Mouse (Mus musculus) frontal cortex, adult (tissue): Measurements from ENCODE around the gene Dpy30.
"Not testable (repeated sequence)": the region's sequence is repeated elsewhere in the genome, so short reads cannot be mapped to it uniquely, and the experiment has no call there.

ENCODE experiments used
- ATAC-seq: cut with Nextera tagmentation; 2 replicates; pipeline ENCODE4 v1.9.2; 2017; ENCODE audit warnings: mild to moderate bottlenecking, moderate library complexity, mixed read lengths; ENCODE audit not compliant: low TSS enrichment

Dpy30 gene

DNA sequence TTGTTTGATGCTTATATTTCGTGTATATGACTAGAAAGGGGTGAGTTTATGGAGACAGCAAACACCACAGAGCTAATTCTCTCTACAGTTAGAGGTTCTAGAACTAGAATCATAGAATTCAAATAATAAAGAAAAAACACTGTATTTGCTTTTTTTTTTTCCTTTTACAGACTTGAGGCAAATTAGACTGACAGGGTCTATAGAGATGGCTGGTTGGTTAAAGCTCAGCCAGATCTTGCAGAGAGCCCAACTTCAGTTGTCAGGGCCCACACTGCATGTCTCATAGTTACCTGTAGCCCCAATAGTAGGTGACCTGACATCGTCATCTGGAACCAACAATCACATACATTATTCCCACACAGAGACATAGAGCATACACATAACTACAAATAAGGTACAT, at the start of gene Dpy30:
Gene Dpy30, minus strand, starts transcription at position 101 of the 400 bp plus-strand sequence.
- ATAC-seq = no peak

- ATAC-seq = no peak
Measured at GRCm38 (mm10) chr17:74363592-74363991, 39.8 kb upstream of the Dpy30 start.

- ATAC-seq = no peak
Measured at GRCm38 (mm10) chr17:74341151-74341550, 17.4 kb upstream of the Dpy30 start.

DNA sequence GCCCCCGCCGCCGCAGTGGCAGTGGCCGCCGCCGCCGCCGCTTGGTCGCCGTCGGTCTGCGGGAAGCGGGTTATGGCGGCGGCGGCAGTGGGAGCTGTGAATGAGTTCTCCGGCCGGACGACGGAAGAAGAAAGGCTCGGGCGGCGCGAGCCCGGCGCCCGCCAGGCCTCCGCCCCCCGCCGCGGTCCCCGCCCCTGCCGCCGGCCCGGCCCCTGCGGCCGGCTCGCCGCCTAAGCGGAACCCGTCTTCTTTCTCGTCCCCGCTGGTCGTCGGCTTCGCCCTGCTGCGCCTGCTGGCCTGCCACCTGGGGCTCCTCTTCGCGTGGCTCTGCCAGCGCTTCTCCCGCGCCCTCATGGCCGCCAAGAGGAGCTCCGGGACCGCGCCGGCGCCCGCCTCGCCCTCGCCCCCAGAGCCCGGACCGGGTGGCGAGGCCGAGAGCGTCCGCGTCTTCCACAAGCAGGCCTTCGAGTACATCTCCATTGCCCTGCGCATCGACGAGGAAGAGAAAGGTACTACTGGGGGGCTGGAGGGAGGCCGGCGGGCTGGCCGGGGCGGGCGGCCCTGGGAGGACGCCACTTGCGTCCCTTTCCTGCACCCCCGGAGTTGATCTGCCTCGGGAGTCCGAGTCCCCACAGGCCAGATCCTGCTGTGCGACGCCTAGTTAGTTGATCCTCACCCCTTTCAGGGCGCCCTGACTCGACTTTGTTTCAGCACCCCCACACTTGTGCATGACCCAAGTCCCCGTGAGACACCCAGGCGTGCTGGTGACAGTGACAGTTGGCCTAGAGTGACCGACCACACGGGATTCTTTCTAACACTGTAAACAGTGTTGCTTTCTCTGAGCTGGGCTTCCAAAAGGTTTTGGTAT, 15.4 kb upstream of the Dpy30 start, which contains the start of gene Spast:
Gene Spast, plus strand, starts transcription at position 51 of the 868 bp plus-strand sequence.
- ATAC-seq = peak; percentile 62

- peak; percentile 93 for ATAC-seq
Measured at GRCm38 (mm10) chr17:74338225-74338931, 14.6 kb upstream of the Dpy30 start.

DNA sequence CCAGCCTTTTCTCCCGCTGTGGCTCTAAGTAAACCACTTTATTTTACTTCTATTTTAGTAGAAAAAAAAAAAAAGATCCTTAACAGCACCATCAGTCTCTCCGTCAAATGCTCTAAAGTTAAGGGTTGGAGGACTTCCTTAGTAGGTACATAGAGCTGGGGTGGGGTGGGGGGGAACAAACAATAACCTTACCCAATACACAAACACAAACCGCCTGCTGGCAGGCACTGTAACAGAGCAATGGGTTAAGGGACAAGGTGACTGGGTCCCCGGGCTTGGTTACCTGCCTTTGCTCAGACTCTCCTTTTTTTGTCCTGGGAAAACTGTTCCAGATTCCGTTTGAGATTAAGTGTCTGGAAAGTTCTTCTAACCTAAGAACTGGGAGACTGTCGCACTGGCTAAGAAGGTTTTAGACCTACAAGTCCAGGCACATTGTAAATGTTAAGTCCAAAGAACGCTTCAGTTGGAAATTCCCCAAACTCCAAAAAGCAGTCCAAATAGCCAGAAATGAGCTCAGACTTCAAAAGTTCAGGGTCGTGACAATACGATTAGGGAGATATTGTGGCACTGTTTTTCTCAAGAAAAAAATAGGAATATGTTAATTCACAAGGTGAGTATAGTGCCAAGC, 7.4 kb upstream of the Dpy30 start:
- no peak for ATAC-seq

DNA sequence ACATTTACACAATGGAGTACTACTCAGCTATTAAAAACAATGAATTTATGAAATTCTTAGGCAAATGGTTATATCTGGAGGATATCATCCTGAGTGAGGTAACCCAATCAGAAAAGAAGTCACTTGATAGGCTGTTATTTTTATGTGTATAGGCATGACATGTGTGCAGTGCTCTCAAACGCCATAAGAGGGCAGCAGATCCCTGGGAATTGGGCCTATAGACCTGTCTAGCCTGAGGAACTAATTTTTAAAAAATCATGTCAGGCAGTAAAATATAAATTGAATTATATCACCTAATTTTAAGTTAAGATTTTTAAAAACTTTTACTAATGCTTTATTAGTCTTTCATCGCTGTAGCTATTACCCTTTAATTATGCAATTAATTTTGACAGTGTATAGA, 4.4 kb upstream of the Dpy30 start:
- not testable (repeated sequence) for ATAC-seq

DNA sequence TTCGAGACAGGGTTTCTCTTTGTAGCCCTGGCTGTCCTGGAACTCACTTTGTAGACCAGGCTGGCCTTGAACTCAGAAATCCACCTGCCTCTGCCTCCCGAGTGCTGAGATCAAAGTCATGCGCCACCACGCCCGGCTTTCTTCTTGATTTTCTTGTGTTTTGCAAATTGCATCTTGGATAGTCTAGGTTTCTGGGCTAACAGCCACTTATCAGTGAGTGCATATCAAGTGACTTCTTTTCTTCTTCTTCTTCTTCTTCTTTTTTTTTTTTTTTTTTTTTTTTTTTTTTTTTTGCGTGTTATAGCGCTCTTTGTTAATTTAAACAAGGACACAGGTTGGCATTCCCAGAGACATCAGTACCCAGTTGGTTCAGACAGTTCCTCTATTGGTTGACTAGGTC, 3.5 kb upstream of the Dpy30 start:
- not testable (repeated sequence) for ATAC-seq

DNA sequence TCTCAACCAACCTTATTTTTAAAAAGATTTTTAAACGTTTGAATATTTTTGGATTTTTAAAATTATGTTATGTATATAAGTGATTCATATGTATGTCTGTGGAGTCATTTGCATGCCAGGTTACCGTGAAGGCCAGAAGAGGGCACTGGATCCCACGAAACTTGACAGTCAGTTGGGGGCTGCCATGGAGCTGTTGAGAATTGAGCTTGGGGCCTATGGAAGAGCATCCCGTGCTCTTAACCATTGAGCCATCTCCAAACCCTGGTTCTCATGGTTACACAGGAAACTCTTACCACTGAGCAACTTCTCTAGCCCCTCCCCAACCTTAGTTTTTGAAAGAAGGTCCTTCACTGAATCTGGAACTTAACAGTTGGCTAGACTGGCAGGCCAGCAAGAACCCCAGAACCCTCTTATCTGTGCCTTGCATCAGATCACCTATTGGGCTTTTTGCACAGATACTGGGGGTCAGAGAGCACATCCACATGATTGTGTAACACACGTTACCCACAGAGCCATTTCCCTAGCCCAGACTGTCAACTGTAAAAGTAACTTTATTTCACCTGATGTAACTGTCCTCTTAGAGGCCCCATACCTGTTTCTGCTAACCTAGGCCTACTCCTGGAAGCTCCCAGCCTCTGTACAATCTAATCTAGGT, 1.2 kb downstream of the Dpy30 start:
- no peak for ATAC-seq

GRCm38 (mm10) chr17:74318721-74319120, 5.0 kb downstream of the Dpy30 start:
- no peak for ATAC-seq

GRCm38 (mm10) chr17:74316309-74316863, 7.4 kb downstream of the Dpy30 start:
- ATAC-seq = peak; percentile 97

DNA sequence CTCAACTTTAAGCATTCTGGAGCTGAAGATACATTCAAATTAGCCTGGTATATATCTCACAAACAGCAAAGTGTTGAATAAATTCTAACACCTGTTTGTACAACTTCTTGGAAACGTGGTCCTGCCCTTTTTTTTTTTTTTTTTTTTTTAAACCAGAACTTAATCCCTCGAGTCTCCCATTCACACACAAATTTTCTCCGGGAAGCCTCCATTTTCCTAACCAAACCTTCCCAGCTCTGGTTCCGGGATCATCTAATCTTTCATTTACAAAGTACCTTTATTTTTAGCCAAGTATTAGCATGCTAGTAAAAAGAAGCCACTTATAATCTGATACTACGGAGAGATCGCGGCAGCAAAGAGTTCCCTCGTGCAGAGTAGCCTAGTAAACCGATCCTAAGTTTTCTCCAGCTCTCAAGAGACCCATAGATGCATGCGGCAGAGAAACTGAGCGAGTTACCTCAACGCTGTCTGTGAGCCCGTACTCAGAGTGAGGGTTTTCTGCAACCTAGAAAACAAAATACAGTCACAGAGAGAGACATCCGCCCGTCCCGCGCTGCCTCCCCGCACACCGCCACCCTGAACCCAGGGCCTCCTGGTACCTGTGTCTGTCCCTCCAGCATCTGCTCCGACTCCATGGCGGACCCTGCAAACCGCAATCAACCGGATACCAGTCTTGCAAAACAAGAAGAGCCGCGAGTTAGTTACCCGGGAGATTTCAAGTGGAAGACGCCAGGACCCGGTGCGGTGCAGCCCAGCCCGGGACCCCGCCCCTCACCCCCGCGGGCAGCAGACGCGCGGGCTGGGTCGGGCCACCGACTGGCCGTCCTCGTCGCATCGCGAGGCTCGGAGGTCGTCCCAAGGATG, 8.1 kb downstream of the Dpy30 start:
- ATAC-seq = peak; percentile 67

DNA sequence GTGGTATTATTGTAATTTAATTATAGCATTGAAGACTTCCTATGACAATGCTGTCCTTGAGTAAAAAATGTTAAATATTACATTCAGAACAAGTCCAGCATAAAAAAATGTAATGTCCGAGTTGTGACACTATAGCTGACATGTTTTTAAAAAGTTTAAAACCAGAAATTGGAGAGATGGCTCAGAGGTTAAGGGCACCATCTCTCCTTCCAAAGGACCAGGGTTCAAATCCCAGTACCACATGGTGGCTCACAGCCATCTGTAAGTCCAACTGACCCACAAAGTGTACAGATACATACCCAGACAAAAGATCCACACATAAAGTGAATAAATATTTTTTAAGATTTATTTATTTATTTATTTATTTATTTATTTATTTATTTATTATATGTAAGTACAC, 17.7 kb downstream of the Dpy30 start:
- ATAC-seq = no peak

- ATAC-seq = no peak
Measured at GRCm38 (mm10) chr17:74305616-74306015, 18.1 kb downstream of the Dpy30 start.

DNA sequence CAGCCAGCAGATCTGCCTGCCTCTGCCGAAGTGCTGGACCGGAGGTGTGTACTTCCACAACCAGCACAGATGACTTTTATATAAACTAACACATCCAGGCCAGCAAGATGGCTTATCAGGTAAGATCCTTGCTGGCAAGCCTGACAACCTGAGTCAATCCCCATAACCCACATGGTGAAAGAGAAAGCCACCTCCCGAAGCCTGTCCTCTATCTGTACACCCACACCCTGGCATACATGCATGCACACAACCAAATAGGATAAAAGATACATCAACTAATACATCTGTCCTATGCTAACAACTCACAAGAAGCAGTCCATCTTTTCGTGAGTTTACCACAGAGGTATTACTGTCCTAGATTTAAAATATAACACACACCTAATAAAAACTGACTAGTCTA, 19.7 kb downstream of the Dpy30 start:
- no peak for ATAC-seq

GRCm38 (mm10) chr17:74300089-74300488, 23.7 kb downstream of the Dpy30 start:
- ATAC-seq = no peak

GRCm38 (mm10) chr17:74296991-74297390, 26.8 kb downstream of the Dpy30 start:
- not testable (repeated sequence) for ATAC-seq

DNA sequence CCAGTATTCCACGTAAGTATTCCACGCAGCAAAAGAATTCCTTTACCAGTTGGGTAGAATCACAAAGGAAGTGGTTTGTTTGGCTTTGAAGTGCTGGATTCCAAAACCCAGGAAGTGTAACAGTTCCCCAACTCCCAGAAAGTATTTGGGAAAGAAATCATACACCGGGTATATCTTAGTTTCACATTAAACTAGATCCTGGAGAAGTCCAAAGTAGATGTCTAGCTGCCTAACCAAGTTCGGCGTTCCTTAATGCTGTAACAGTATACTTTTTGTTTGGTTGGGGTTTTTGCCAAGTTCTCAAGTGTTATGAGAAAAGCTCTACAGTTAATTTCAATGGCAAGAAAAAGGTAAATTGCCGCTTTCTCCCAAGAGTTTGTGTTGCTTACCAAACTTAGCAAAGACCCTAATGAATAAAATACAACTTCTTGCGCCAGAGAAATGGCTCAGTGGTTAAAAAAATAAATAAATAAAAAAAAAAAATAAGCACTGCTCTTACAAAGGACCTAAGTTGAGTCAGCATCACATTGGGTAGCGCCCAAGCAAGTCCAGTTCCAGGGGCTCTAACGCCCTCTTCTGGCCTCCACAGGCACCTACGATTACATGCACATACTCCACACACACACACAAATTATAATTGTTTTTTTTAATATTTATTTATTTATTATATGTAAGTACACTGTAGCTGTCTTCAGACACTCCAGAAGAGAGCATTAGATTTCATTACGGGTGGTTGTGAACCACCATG, 27.5 kb downstream of the Dpy30 start:
- ATAC-seq = no peak

- ATAC-seq = peak; percentile 81
Measured at GRCm38 (mm10) chr17:74295026-74295970, 28.4 kb downstream of the Dpy30 start, which contains the start of gene Memo1. Memo1 (minus strand) TSS chr17:74295521.
